Mouse (Mus musculus): ENCODE measurements around the gene Fgfr2. TPM values are rescaled to one million over a fixed set of nuclear protein-coding genes. Genes with fewer than 3 reads are reported as not detected.
A peak's percentile ranks its signal among the peaks of the same experiment; 100 is the strongest.

The Fgfr2 gene
- total and polyA plus RNA-seq, 3 experiments, result 47.1 to 245 (median 178) TPM

DNA sequence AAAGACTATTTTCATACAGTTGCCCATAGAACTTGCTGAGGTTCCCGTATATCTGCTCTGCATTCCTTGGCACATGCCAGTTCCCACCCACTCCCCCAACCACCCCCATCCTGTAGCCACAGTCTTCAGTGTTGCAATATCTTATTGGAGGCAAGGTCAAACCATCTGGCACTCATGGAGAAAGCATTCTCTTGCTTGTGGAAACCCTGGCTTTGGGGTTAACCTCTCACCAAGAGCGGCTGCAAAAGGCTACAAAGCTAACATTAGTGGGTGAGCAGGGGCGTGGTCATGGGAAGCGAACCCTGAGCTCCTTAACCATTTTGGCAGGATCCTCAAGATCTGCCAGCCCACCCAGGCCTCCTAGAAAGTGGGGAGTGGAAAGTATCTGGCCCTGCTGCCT is 2486.2 kb downstream of the Fgfr2 start:
- DNase-seq, result no peak

DNA sequence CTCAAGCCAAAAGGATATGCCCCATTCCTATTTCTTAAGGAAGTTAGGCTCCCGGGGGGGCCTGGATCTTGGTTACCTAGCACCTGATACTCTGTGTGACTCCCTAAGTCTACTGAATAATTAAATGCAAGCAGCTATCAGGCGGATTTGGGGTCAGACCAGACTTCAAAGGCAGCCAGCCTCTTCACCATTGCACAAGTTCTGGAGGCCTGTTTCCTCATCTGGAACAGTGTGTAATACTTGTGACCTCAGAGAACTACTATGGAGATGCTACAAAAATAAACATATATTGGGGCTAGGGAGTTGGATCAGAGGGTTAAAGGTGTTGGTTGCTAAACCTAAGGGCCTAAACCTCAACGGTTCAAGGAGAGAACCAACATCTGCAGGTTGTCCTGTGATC is 2486.9 kb downstream of the Fgfr2 start:
- no peak for DNase-seq

DNA sequence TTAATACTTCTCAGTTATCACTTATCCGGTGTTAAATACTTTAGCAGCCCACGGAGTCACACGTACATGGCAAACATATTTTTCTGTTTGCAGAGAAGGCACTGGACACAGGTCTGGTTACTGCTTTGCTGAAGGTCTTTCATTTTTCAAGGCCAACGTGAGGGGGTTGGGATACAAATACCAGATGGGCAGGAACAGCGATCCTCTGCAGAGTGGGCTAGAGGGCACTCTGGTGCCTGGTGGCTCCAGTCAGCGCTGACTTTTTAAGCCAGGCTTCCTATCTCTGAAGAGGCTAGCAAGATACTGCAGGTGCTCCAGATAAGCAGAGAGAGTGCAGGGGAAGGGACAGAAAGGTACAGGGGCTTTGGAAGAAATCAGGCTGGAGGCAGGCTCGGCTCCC is 2487.9 kb downstream of the Fgfr2 start:
- DNase-seq, result no peak

DNA sequence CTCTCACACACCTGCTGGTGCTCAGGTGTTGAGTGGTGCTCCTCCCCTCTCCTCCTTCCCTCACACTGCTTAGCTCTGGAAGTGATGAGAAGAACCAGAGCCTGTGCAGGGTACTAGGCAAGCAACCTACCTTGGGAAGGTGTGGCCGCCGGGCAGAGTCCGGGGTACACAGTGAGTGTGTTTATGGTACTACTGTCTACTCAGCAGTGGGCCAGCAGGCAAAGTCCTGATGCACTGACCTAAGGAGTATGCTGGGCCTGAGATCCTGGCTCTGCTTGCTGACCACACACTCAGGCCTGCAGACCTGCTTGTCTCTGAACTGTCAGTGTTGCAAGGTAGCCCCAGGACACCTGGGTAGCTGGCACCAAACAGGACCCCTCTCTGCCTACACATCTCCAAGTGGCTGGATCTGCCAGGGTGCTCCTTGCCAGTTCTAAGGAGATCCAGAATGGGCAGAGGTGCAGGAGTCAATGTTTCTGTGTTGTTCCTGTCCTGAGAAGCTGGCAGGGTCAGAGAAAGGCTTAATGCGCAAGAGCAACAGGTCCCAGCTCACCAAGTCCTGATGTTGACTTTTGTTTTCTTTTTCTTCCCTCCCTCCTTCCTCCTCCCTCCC is 2488.8 kb downstream of the Fgfr2 start:
- DNase-seq, result no peak

DNA sequence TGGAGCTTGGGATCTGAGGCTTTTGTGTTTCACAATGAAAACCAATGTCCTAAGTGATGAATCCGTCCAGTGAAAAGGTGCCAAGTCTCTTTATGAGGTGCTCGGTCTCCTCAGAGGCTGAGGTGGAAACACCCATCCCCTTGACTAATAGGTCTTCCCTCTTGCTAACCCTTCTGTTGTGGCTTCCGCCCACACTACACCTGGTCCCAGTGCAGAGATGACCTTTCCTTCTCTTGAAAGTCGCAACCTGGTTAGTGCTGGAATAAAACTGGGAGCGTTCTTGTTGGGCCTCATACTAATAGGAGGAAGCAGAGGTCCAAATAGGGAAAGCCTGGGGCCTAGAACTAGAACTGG is 2490.8 kb downstream of the Fgfr2 start:
- DNase-seq, result no peak

DNA sequence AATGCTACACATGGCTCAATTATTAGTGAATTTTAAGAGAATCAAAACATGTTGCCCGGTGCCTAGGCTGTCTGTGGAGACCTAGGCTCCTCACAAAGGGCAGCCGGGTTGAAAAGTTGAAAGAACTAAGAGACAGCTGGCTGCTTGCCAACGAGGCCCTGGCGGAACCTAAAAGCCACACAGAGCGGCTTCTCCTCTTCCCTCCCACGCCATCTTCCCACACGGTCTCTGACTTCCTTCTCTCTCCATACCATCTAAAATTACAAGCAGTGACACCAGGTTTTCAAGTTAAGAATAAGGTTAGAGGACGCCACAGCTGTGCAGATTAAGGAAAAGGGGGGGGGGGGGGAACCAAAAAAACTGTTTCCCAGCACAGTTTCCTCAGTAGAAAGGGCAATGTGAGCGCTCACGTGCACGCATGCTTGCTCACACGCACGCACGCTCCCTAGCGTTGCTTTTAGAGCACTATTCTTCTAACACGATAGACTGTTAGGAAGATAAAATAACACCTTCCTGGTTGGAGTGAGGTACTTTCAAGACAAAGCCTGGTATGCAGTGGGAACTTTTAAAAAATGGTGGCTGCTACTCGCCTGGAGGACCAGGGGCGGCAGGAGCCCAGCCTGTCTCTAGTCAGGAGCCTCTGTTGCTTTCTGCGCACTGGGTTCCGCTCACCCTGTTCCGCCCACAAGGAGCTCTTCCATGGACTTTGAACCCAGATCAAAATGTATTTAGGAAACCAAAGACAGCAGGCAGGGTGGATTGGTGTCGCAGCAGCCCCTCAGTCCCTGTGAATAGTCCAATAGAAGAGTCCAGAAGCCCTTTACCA is 2491.4 kb downstream of the Fgfr2 start:
- peak; percentile 51 for DNase-seq

DNA sequence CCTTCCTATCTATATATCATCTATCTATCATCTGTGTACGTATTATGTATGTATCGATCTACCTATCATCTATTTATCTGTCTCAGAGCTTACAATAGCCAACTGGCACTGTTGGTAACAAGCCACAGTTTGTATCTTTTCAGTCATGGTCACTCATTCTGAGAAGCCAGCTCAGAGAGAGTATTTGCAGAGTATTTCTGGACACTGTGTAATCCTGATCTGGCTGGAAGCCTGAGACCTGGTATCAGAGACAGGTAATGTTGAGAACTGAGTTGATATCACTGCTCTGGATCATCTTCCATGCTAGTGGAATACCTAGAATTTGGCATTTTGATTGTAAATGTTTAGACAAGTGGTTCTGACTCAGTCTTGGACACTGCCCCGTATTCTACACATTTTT is 2492.2 kb downstream of the Fgfr2 start:
- no peak for DNase-seq

DNA sequence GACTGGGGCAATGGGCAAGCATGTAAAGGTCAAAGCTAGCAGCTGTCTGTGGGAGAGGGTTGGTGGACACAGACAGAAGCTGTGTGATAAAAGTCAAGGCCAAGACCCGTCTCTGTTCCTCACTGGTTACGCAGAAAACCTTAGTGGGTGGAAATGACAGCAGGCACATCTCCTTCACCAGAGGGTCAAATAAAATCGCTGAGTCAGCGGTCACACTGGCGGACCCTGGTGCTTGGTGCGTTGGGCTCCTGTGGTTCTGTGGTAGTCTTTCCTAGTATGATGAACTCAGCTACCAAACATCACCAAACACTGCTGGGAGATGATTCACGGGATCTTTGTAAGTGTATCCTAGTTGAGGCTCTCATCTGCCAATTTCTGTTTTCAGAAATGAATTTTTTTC is 2493.2 kb downstream of the Fgfr2 start:
- no peak for DNase-seq

DNA sequence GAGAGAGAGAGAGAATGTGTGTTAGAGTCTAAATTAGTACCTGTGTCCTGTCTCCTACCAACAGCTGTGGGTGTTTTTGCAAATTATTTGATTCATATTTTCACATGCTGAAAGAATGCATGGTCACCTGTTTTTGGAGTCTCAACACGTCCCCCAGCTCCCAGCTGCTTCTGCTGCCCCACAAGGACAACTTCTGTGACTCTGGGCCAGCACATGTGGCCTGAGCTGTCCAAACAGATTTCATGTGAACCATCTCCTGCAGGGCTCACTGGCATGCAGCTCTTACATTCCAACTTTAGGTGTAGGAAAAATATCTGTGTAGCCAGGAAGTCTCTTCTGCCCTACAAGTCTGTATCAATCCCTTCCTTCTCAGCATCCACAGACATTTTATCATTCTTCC is 2494.5 kb downstream of the Fgfr2 start:
- DNase-seq, result no peak

DNA sequence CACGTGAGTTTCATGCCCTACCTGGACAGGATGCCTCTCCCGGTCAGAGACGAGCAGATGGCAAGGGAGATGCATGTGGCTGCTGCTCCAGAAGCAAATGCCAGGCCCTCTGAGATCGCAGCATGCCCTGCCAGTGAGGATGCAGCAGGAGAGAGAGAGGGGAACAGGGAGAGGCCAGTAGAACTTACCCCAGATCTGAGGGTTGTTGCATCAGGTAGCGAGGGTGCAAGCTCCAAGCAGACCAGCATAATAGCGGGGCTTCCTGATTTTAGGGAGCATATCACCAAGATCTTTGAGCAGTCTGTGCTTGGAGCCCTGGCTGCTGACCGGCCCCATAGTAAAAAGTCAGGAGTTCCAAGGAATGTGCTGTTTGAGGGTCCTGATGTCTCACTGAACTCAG is 2497.8 kb downstream of the Fgfr2 start:
- DNase-seq, result no peak

DNA sequence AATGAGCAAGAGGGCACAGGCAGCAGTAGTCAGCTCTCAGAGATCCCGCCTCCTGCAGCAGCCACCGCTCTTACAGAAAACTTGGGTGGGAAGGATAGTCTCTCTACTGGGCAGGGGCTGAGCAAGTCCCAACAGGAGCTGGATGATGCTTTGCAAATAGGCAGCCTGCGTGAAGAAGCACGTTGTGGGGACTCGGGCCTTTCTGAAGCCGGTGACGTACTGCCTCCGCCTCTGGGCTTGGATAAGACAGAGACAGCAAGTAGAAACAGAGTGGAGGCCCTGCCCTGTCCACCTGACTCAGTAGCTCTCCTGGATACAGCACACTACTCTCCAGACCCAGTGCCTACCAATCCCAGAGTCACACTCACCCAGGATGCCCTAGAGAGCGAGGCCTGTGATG is 2498.9 kb downstream of the Fgfr2 start:
- DNase-seq, result no peak

DNA sequence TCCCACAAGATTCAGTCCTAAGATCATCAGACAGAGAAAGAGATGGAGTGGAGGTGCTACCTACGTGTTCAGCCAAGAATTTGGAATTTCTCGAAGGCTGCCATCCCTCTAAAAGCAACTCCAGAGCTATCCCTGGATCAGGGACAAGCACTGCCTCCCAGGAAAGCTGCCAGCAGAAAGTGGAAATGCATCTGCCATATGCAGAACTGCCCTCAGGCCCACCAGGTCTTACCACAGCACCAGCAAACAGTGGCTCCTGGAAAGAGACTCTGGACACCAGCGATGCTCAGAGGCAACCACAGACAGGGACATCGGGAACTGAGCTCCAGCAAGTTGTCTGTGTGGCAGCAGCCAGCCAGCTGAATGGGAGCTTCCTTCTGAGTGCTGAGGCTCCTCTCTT is 2500.8 kb downstream of the Fgfr2 start:
- no peak for DNase-seq

DNA sequence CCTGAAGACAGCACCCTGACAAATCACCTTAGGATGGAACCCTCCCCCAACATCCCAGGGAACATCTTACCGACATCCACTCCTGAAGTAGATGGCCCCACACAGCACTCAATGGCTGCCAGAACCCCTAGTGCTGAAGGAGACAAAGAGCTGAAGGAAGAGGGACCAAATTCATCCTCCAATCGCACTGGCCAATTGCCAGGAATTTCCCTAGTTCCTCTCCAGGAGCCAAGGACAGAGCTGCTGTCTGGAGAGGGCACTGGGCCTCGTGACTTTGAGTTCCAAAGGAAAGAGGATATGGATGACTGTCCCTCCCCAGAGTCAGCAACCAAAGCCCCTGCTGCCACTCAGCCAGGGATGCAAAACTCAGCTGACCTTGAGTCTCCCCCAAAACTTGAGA is 2501.2 kb downstream of the Fgfr2 start:
- DNase-seq, result peak; percentile 44

DNA sequence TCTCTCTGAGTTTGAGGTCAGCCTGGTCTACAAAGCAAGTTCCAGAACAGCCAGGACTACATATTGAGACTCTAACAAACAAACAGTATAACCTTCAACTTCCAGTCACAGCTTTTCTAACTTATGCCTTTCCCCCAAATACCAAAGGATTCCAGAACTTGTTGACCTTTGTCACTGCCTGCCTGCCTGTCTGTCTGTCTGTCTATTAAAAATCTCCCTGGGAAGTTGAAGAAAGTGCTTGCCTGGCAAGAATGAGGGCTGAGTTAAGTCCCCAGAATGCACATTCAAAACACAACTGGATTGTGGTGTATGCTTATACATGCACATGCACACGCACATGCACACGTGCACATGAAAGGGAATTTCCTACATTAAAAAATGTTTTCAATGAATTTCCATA is 2502.1 kb downstream of the Fgfr2 start:
- DNase-seq, result no peak

DNA sequence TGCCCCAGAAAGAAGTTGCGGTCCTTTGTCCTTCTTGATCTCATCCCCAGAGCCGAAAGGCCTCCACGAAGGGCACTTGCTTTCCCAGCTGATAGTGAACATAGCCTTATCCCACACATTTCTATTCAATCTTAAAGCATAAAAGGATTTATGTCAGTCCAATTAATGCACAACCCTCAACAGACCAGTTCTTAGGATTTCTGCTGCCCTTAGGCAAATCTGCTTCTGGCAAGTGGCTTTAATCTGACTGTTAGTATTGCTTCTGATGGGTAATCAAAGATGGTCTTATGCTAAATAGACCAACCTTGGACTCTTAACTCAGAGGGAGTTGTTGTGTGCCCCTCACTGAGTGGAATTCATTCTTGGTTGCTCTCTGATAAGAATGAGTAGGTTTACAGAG is 2505.6 kb downstream of the Fgfr2 start:
- no peak for DNase-seq

DNA sequence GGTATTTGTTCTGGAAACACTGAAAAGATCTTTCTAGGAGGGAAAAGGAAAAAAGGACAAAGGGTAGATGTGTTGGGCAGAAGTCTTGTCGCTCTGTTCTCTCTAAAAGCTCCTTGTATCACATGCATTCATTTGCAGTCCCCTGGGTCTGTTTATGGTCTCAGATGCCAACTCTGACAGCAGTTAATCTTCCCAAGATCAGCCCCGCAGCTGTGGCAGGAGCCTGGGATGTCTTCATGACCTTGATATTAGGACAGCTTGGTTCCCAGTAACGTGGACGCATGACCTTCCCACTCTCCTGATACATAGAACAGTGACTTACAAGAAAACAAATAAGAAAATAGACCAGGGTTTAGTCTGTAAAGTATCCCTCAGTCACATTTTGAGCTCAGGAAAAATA is 2509.2 kb downstream of the Fgfr2 start:
- DNase-seq, result no peak

DNA sequence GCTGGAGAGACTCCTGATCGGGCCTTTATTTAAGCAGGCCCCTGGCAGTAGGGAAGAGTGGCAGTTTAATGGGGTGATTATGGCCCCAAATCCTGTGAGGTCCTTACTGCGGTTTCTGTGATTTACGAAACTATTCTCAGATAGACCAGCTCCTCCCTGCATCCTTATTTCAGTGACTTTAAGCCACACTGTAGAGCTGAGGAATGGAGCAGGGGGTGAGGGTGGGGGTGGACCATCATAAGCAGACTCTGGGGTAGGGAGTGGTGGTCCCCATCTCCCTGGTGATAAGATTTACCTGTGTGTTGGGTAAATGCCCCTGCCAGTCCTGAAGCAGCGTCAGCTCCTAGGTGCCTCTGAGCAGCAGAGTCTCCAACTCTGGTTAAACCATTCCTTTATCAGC is 2516.2 kb downstream of the Fgfr2 start:
- DNase-seq, result no peak

DNA sequence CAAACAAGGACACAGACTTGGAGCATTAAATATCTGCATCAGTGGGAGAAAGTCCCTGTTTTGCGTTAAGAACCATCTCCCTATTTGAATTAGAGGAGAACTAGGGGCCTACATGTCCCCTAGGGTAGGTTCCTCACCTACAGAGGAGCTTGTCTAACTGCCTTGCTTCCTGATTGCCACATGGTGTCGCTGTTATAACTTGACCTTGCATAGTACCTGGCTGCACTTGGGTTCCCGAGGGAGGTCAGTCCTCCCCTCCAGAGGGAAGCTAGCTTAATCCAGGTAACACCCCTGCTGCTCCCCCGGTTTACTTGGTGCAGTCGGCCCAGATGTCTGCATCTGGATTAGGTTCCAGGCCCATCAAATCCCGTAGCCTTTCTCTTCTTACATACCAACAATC is 2518.0 kb downstream of the Fgfr2 start:
- DNase-seq, result no peak

DNA sequence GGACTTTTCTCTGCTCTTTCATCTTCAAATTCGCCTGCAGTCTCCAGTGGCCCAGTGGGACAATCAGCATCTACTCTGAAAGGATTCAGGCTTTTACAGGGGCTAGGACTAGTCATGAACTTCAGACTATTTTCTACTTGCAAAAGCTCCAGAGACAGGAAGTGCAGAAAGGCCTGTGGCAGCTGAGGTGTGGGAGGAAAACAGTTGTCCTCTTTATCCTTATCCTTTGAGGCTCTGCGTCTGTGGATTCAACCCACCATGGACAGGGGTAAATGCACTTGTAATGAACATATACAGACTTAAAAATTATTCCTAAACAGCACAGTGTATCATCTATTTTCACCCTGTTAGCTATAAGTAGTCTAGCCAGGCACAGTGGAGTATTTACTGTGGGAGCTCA is 2518.8 kb downstream of the Fgfr2 start:
- no peak for DNase-seq

DNA sequence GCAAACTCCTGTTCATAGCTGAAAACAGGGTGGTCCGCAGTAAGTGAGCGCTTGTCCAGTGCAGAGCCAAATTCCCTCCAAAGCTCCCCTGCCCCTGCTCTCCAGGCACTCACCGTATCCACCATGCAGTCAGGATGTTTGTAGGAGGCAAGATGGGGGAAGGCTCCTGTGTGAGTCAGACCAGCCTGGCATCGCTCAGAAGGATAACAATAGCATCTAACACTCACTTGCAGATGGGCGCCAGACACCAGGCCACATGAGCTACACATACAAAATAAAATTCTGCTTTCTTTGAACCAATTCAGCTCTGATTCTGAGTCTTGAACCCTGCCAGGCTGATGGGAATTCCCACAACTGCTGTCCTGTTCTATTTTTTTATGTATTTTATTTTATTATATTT is 2519.6 kb downstream of the Fgfr2 start:
- DNase-seq, result no peak

DNA sequence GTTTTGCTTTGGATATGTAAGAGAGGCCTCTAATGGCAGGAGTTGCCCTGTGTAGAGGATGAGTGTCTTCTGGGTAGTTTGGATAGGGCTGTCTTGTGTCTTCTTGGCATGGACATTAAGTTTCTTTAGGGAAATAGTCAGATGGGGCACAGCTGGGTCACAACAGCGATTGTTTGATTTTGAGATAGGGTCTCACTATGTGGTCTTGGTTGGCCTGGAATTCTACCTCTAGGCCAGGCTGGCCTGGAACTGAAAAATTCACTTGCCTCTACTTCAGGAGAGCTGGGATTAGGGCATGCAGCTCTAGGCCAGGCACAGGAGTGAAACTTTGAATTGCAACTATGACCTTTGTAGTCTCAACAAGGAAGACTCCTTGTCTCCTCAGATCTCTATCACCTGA is 2520.3 kb downstream of the Fgfr2 start:
- no peak for DNase-seq

DNA sequence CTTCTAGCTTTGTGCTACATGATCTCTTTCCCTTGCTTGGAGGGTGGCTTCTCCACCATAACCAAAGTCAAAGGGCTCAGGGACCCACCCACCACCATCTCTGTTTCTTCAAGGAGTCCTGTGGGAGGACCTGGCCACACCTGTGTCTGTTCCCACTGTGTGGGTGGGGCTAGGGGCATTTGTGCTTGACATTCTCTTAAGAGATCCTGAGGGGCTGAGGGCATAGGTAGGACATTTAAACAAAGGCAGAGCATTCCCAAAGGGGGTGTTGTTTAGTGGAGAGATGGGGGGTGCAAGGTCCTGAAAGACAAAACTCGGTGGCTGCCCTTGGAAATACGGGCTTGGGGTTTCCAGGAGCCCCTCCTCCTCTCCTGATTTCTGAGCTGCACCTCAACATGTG is 2522.6 kb downstream of the Fgfr2 start:
- no peak for DNase-seq

DNA sequence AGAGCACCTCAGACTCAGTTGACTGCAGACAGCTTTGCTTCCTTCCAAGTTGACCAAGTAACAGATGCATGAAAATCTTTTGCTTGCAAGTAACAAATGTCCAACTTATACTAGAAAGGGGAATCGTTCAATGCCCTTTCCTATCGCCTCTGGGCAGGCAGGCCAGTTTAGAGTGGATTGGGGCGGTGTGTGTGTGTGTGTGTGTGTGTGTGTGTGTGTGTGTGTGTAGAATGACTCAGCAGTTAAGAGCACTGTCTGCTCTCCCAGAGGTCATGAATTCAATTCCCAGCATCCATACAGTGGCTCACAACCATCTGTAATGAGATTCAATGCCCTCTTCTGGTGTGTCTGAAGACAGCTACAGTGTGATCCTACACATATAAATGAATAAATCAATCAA is 2523.1 kb downstream of the Fgfr2 start:
- no peak for DNase-seq

DNA sequence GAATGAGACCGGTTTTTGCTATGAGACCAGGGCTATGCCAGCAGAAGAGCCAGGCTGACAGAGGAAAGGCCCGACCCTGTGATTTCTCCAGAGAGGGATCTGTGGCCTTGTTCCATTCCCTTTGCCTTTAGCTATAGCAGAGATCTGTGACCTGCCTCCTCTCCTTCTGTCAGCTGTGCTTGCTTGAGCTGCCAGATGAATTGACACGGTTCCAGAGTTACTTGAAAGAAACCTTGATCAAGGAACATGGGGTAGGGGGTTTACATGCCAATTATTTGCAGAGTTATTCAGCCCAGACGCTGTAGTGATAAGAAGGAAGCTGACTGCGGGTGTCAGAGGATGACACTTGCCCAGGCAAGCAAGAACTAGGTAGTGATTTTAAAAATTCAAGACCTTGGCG is 2525.6 kb downstream of the Fgfr2 start:
- no peak for DNase-seq

Measured in adrenal gland, adult 2 months (tissue).